Mouse (Mus musculus): ENCODE results near the gene Eif3c.
A peak's percentile ranks its signal among the peaks of the same experiment; 100 is the strongest.

Eif3c gene

GRCm38 (mm10) chr7:126554796-126555195 lies 11.4 kb downstream of the Eif3c start:
- DNase-seq (ENCODE audit: low spot score in 2 of 2): no peak

DNA sequence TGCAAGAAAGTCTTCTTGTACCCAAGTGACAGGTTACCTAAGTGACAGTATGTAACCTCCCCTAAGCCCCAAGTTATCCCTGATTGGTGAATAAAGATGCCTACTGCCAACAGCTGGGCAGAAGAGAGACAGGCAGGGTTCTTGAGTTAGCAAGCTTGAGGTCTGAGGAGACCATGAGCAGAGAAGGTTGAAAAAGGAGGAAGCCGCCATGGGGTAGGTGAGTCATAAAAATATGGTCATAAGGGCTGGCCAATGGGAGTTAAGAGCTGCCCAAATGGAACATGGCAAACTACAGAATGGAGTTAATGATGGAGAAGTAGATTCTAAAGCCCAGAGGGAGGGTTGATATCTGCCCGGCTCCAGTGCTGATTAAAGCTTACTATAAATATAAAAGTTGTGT lies 20.6 kb downstream of the Eif3c start:
- DNase-seq (ENCODE audit: low spot score in 2 of 2): no peak

DNA sequence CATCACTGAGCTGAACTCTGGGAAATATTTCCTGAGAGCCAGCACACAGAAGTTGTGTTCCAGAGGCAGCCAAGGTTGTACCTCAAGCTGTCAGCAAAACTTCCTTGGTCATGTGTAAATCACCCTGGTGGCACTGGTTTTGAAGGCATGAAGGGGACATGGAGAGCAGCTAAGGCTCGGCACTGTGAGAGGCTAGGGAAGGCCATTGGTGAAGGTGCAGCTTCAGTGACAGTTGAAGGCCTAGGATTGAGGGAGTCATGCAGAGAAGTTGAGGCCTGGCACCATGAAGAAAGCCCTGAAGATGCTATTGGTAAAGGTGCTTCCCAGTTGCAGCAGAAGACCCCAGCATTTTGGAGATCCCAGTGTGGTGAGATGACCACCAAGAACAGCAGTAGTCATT lies 24.6 kb downstream of the Eif3c start:
- DNase-seq (ENCODE audit: low spot score in 2 of 2): no peak

DNA sequence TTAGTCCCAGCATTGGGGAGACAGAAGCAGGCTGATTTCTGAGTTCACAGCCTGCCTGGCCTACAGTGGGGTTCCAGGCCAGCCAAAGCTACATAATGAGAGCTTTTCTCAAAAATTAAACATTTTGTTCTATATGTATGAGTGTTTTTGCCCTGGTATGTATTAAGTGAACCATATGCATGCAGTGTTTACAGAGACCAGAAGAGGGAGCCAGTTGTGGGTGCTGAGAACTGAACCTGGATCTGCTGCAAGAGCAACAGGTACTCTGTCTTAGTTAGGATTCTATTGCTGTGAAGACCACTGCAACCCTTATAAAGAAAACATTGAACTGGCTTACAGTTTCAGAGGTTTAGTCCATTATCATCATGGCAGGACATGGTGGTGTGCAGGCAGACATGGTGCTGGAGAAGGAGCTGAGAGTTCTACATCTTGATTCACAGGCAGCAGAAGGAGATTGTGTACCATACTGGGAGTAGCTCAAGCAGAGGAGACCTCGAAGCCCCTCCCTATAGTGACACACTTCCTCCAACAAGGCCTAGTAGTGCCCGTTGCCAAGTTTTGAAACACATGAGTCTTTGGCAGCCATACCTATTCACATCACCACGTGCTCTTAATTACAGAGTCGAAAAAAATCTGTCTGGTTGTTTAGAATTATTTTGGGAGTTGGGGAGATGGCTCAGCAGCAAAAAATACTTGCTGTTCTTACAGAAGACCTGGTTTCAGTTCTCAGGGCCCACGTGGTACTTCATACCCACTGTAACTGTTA lies 28.2 kb downstream of the Eif3c start:
- DNase-seq (ENCODE audit: low spot score in 2 of 2): peak in 1 of 2 experiments; percentile 27

DNA sequence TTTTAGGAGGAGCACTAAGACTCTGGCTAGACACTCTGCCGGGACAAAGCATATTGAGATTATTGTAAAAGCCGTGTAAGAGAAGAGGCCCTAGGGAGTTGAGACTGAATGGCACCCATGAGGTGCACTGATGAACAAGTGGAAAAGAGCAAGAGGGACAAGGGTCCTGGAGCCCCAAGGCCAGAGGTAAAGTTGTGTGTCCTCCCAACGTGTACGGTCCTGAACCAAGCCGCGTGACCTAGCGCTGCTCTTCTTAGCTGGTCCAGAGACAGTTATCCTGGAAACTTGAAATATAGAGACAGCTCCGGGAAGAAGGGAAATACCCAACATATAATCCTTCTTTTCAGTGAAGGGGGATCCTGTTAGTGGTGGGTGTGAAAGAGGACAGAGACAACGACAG lies 29.7 kb downstream of the Eif3c start:
- no peak for DNase-seq (ENCODE audit: low spot score in 2 of 2)

GRCm38 (mm10) chr7:126535766-126536165 lies 30.4 kb downstream of the Eif3c start:
- DNase-seq (ENCODE audit: low spot score in 2 of 2): no peak

DNA sequence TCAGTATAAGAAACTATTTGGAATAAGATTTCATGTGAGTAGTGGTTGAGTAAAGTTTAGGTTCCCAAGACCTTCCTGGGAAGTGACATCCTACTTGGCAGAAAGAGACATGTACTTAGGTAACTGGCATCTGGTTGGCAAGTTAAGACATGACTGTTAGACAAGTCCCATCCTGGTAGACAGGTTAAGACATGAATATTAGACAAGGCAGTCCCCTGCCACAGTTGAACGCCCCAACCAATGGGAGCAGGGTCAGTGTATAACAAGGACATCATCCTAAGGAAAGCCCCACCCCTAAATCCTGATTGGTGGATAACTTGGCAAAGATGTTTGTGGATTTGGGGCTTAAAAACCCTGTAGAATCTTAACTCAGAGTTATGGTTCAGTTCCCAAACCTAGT lies 32.8 kb downstream of the Eif3c start:
- no peak for DNase-seq (ENCODE audit: low spot score in 2 of 2)

DNA sequence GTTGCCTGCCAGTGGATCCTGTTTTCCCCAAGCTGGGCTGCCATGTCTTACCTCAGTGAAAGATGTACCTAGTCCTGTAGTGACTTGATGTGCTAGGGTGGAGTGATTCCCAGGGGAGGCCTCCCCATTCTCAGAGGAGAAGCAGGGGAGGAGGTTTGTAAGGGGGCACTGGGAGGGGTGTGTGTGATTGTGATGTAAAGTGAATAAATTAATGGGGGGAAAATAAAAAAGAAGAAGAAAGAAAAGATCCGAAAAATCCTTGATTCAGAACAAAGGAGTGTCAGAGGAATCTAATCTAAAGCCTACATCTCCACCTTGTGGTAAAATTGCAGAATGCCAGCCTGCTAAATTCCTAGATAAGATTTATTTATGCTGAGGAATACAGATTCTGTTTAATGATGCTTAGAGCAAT lies 38.0 kb downstream of the Eif3c start:
- DNase-seq (ENCODE audit: low spot score in 2 of 2): no peak

DNA sequence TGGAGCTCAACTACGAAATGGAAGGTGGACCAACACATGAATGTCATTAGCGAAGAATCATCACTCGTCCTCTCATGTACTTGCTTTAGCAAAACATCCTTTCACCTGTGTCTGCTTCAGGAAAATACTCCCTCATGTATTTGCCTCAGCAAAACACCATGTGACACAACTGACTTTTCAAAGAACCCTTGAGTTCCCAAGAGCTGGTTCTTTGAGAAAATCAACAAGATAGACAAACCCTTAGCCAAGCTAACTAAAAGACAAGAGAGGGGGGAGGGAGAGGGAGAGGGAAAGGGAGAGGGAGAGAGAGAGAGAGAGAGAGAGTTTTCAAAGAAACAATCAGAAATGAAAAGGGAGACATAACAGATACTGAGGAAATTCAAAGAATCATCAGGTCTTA lies 42.9 kb downstream of the Eif3c start:
- DNase-seq (ENCODE audit: low spot score in 2 of 2): no peak

GRCm38 (mm10) chr7:126519513-126519912 lies 46.7 kb downstream of the Eif3c start:
- DNase-seq (ENCODE audit: low spot score in 2 of 2): no peak

GRCm38 (mm10) chr7:126518261-126518941 lies 47.8 kb downstream of the Eif3c start:
- no peak for DNase-seq (ENCODE audit: low spot score in 2 of 2)

DNA sequence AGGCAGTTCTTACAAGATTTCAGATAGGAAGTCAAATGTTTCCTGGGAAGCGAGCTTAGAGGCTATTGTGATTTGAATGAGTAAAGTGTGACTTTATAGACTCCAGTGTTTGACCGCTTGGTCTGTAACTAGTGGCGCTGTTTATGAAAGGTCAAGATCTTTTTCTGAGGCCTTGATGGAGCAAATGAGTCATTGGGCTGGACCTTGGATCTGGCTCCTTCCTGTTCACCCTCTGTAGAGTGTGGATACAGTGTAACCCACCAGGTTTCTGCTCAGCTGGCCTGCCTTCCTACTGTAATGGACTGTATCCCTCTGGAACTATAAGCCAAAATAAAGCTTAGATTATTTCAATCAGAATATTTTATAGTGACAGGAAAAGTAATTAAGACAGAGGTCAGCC lies 54.9 kb downstream of the Eif3c start:
- no peak for DNase-seq (ENCODE audit: low spot score in 2 of 2)

DNA sequence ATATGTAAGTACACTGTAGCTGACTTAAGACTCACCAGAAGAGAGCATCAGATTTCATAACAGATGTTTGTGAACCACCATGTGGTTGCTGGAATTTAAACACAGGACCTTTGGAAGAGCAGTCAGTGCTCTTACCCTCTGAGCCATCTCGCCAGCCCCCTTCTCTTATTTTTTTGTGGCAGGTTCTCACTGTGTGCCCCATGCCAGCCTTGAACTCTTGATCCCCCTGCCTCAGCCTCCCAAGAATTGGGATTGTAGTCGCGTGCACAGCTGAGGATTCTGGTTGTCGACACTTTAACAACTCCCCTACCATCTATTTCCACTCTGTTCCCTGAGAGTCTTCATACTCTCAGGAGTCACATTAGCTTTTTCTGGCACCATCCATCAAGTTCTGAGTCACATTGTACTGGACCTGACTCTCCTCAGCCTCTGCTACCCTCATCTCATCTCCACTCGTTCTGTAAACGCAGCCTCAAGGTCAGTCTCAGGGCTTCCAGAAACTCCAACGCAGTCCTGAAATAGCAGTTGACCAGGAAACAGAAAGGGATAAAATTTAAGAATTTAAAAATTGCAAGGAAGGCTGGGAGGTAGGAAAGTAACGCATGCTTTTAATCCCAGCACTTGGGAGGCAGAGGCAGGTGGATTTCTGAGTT lies 59.0 kb downstream of the Eif3c start:
- no peak for DNase-seq (ENCODE audit: low spot score in 2 of 2)

DNA sequence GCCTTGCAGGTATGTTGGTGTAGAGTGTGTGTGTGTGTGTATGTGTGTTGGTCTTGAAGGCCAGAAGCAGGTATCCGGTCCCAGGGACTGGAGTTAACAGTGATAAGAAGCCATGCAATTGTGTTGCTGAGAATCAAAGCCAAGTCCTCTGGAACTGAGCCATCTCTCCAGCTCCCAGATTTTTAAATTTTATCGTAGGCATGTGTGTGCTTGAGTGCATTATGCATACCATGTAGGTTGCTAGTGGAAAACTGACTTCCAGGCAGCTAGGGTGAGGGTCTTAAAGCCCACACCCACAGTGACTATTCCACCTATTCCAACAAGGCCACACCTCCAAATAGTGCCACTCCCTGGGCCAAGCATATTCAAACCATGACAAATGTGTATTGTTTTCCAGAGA lies 61.3 kb downstream of the Eif3c start:
- DNase-seq (ENCODE audit: low spot score in 2 of 2): no peak

- DNase-seq (ENCODE audit: low spot score in 2 of 2): peak; percentile 99
These were observed 62.8 kb downstream of the Eif3c start, which contains the start of gene Atxn2l for GRCm38 (mm10) chr7:126503273-126503878. Atxn2l (minus strand) TSS chr7:126503437.

DNA sequence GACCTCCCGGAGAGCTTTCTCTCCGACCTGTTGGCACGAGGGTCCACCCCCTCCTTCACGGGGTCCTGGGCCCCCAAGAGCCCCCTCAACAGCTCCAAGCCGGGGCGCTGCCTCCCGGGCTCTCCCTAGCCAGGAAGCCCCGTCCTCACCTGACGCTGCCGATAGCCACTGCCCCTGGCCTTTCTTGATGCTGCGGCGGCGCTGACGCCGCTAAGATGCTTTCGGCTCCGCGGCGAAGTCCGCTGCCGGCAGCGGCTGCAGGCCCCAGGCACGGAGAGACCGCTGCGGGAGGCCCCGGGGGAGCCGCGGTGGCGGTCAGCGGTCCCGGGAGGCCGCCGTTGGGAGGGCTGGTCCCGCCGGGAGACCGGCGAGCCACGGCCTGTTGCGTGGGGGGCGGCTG lies 63.5 kb downstream of the Eif3c start:
- DNase-seq (ENCODE audit: low spot score in 2 of 2): no peak

DNA sequence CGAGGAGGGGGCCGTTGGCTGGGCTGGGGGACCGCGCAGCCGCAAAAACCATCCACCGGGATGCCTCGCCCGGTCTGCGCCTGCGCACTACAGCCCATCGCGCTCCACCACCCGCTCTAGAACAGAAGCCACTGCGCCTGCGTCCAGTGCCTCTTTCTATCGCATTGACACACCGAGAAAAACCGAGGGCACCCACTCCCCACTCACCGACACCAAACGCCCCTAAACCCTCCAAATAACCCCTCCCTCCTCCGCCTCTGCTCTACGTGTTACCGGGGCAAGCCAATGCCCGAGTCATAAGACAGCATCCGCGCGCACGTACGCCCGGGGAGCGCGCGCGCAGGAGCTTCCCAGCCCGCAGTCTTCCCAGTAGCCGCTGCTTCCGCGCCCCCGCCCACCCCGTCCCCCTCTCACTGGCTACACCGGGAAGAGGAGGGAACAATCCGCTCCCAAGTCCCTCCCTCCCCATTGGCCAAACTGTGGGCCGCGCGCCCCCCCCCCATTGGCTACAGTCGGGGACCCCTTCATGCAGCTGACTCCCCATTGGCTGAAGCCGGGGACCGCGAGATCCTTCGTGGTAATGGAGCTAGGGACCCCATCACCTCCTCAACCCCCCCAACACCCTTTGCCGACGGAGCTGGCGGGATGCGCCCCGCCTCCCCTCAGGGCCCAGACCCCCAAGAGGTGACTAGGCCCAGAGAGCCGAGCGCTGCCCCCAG lies 64.0 kb downstream of the Eif3c start:
- peak; percentile 88 to 96 for DNase-seq (ENCODE audit: low spot score in 2 of 2)

DNA sequence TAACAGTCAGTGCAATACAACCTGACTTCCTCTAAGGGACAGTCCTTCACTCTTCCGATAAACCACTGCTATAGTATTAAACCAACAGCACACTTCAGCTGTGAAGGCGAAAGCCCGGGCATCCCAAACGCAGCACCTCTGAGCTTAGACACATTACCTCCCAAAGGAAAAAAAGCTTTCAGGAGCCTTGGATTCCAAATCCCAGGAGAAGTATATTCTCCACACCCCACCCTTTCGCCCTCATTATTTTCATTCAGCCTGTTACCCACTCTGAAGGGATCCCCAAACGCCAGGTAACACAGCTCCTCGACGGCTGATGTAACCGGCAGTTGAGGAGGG lies 64.6 kb downstream of the Eif3c start:
- no peak for DNase-seq (ENCODE audit: low spot score in 2 of 2)

GRCm38 (mm10) chr7:126499416-126499815 lies 66.8 kb downstream of the Eif3c start:
- DNase-seq (ENCODE audit: low spot score in 2 of 2): no peak

- DNase-seq (ENCODE audit: low spot score in 2 of 2): no peak
These were observed 68.2 kb downstream of the Eif3c start for GRCm38 (mm10) chr7:126497966-126498365.

GRCm38 (mm10) chr7:126496475-126496874 lies 69.7 kb downstream of the Eif3c start:
- no peak for DNase-seq (ENCODE audit: low spot score in 2 of 2)
